Mouse (Mus musculus) right cerebral cortex, postnatal 25 days (tissue): ENCODE data around the gene 9130213A22Rik.

Source experiments
- DNase-seq: peaks from one replicate; pipeline ENCODE4 v3.0.0; 2022

Gene 9130213A22Rik

GRCm38 (mm10) chr11:69122336-69122951 is at the start of gene 9130213A22Rik:
9130213A22Rik (minus strand) TSS chr11:69122589.
- DNase-seq = peak; percentile 87

GRCm38 (mm10) chr11:69171626-69172025 is 49.2 kb upstream of the 9130213A22Rik start:
- DNase-seq = no peak

- peak; percentile 58 for DNase-seq
Measured at GRCm38 (mm10) chr11:69169313-69169712, 46.9 kb upstream of the 9130213A22Rik start.

GRCm38 (mm10) chr11:69156800-69157199 is 34.4 kb upstream of the 9130213A22Rik start, which contains the start of gene Alox12b:
Alox12b (plus strand) TSS chr11:69156989.
- no peak for DNase-seq

GRCm38 (mm10) chr11:69155351-69155750 is 33.0 kb upstream of the 9130213A22Rik start:
- DNase-seq = no peak

- no peak for DNase-seq
Measured at GRCm38 (mm10) chr11:69153831-69154230, 31.4 kb upstream of the 9130213A22Rik start.

GRCm38 (mm10) chr11:69151004-69151403 is 28.6 kb upstream of the 9130213A22Rik start:
- DNase-seq = no peak

- peak; percentile 52 for DNase-seq
Measured at GRCm38 (mm10) chr11:69150444-69150843, 28.1 kb upstream of the 9130213A22Rik start.

- DNase-seq = no peak
Measured at GRCm38 (mm10) chr11:69149728-69150127, 27.3 kb upstream of the 9130213A22Rik start.

- DNase-seq = no peak
Measured at GRCm38 (mm10) chr11:69148451-69148960, 26.1 kb upstream of the 9130213A22Rik start.

- DNase-seq = no peak
Measured at GRCm38 (mm10) chr11:69147546-69147945, 25.2 kb upstream of the 9130213A22Rik start.

GRCm38 (mm10) chr11:69135361-69135760 is 13.0 kb upstream of the 9130213A22Rik start:
- DNase-seq = no peak

- DNase-seq = no peak
Measured at GRCm38 (mm10) chr11:69134622-69134968, 12.2 kb upstream of the 9130213A22Rik start.

GRCm38 (mm10) chr11:69133923-69134621 is 11.7 kb upstream of the 9130213A22Rik start:
- DNase-seq = peak; percentile 87

GRCm38 (mm10) chr11:69133566-69133922 is 11.2 kb upstream of the 9130213A22Rik start:
- no peak for DNase-seq

- no peak for DNase-seq
Measured at GRCm38 (mm10) chr11:69128426-69129122, 6.2 kb upstream of the 9130213A22Rik start.

- no peak for DNase-seq
Measured at GRCm38 (mm10) chr11:69126706-69127095, 4.3 kb upstream of the 9130213A22Rik start.

GRCm38 (mm10) chr11:69125919-69126705 is 3.7 kb upstream of the 9130213A22Rik start:
- DNase-seq = no peak

- peak; percentile 44 for DNase-seq
Measured at GRCm38 (mm10) chr11:69125852-69125918, 3.3 kb upstream of the 9130213A22Rik start, which contains the start of gene Aloxe3. Aloxe3 (plus strand) TSS chr11:69125896.

- DNase-seq = peak; percentile 71
Measured at GRCm38 (mm10) chr11:69125041-69125851, 2.9 kb upstream of the 9130213A22Rik start.

- no peak for DNase-seq
Measured at GRCm38 (mm10) chr11:69124498-69124847, 2.1 kb upstream of the 9130213A22Rik start.

- DNase-seq = peak; percentile 90
Measured at GRCm38 (mm10) chr11:69123693-69124497, 1.5 kb upstream of the 9130213A22Rik start.
